Mouse (Mus musculus) intestine, embryonic 14.5 days (tissue): ENCODE results near the gene Mrps23. TPM values are rescaled to one million over a fixed set of nuclear protein-coding genes. Genes with fewer than 3 reads are reported as not detected.

Experiments used
- ATAC-seq: fragments of 200-750 bp; cut with Nextera tagmentation; replicated peaks from 2 replicates; pipeline ENCODE4 v1.8.0; 2017; ENCODE audit warnings: low read depth, moderate number of reproducible peaks, moderate TSS enrichment, moderate library complexity; ENCODE audit not compliant: low FRiP score, low TSS enrichment
- DNase-seq: peaks from one replicate; pipeline ENCODE4 v3.0.0-alpha.2; 2018; ENCODE audit warnings: low spot score
- H3K27ac ChIP-seq: fragments of 300-500 bp; sonication (generic); 2 replicates; pipeline ENCODE4 v1.5.1; 2014; ENCODE audit warnings: low read depth, mild to moderate bottlenecking, control low read depth
- H3K27me3 ChIP-seq: fragments of 300-500 bp; sonication (generic); replicated peaks from 2 replicates; pipeline ENCODE4 v1.6.1; 2014; ENCODE audit warnings: low read length, control low read depth; ENCODE audit not compliant: control insufficient read depth, insufficient read depth
- H3K36me3 ChIP-seq: fragments of 300-500 bp; sonication (generic); 2 replicates; pipeline ENCODE4 v1.6.1; 2014; ENCODE audit warnings: low read length, control low read depth; ENCODE audit not compliant: control insufficient read depth, insufficient read depth
- H3K4me1 ChIP-seq: fragments of 300-500 bp; sonication (generic); replicated peaks from 2 replicates; pipeline ENCODE4 v1.6.1; 2014; ENCODE audit warnings: low read length, control low read depth, mixed read lengths; ENCODE audit not compliant: control insufficient read depth, insufficient read depth
- H3K4me2 ChIP-seq: fragments of 300-500 bp; sonication (generic); 2 replicates; pipeline ENCODE4 v1.6.1; 2014; ENCODE audit warnings: low read length
- H3K4me3 ChIP-seq: fragments of 300-500 bp; sonication (generic); 2 replicates; pipeline ENCODE4 v1.5.1; 2014; ENCODE audit warnings: low read depth, low read length, control low read depth, mixed read lengths
- H3K9ac ChIP-seq: fragments of 300-500 bp; sonication (generic); 2 replicates; pipeline ENCODE4 v1.6.1; 2014; ENCODE audit warnings: mild to moderate bottlenecking, low read length
- H3K9me3 ChIP-seq: fragments of 300-500 bp; sonication (generic); 2 replicates; pipeline ENCODE4 v1.6.1; 2016; ENCODE audit warnings: low read length, control low read depth; ENCODE audit not compliant: control insufficient read depth
- WGBS: fragments of 180-500 bp; shearing (Covaris S2); extraction: QIAGEN DNeasy Blood & Tissue Kit; methylation state at CpG from one replicate; pipeline ENCODE4 v1.1.7; 2014; 5-methylcytosine and 5-hydroxymethylcytosine counted together
- polyA plus RNA-seq: library from polyadenylated mRNA; unstranded; fragments of >200 nt; fragmentation: Nextera tagmentation; extraction: Ambion mirVana; gene quantifications from 2 replicates; pipeline ENCODE4 v1.2.1, GENCODE M21; 2014

Gene Mrps23
- polyA plus RNA-seq, result 60.8 and 65.2 TPM in 2 replicates

- Histone ChIP-seq H3K4me1 (peaks cover 10% of the 10 kb centered on the region), H3K27ac (peak within 1 kb of the TSS; percentile 79), H3K36me3 (peaks cover 12% of the 10 kb centered on the region), H3K27me3 (no peaks in the 10 kb centered on the region), H3K9ac (peak within 1 kb of the TSS; percentile 79), H3K4me3 (peak within 1 kb of the TSS; percentile 85), H3K9me3 (no peaks in the 10 kb centered on the region), H3K4me2 (peak within 1 kb of the TSS; percentile 92)
- WGBS, result under 1% methylated on average over 51 of the region's 51 CpGs
- DNase-seq (peak; percentile 91), ATAC-seq (peak; percentile 94)
Measured at GRCm38 (mm10) chr11:88203712-88204532, at the start of gene Mrps23. Gene Mrps23, plus strand, starts transcription at chr11:88204388.

DNA sequence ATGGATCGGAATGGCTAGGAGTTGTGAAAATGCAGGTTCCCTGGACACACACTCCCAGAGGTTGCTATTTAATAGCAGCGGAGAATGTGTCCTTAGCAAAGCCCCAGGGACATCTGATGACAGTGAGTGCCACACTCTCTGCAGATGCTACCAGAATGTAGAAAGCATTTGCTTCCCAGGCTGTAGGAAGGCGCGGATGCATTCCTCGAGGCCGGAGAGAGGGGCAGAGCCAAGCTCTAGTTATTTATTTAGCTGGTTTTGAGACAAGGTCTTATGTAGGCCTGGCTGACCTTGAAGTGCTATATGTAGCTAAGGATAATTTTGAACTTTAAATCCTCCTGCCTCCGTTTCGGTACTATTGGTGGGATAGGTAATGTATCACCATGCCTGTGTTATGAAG is 49.7 kb upstream of the Mrps23 start:
- no peaks in the 10 kb centered on the region for H3K27me3 ChIP-seq
- no peaks in the 10 kb centered on the region for H3K36me3 ChIP-seq
- no peaks in the 10 kb centered on the region for H3K9me3 ChIP-seq
- H3K4me3 ChIP-seq, result no peak overlapping the region
- no peak overlapping the region for H3K9ac ChIP-seq
- H3K4me2 ChIP-seq, result no peak overlapping the region
- no peak for DNase-seq
- peak overlapping the region; percentile 78 for H3K27ac ChIP-seq
- no peak for ATAC-seq
- H3K4me1 ChIP-seq, result peaks cover 80% of the 10 kb centered on the region
- 52% methylated on average over 8 of the region's 8 CpGs for WGBS

DNA sequence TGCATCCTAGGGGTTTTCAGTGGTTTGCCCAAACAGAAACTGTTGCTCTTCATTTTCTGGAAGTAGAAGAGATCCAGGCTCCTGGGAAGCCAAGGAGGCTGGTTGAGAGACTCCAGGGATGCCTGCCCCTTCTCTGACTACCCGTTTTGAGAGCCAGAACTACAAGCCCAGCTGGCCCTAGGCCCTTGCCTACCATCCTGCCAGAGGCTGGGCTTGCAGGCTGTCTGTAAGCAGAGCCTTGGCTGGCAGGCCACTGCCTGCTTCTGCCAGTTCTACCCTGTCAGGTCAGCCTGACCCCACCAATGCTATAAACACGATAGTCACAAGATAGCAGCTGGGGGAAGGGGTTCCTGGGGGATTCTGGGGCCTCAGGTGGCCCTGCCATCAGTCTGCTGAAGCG is 48.7 kb upstream of the Mrps23 start:
- DNase-seq (no peak), ATAC-seq (no peak)
- 44% methylated on average over 3 of the region's 3 CpGs for WGBS
- Histone ChIP-seq H3K4me1 (peaks cover 89% of the 10 kb centered on the region), H3K9me3 (no peaks in the 10 kb centered on the region), H3K27me3 (no peaks in the 10 kb centered on the region), H3K27ac (peak overlapping the region; percentile 79; the same call in 1 of the 2 replicates), H3K4me2 (no peak overlapping the region), H3K4me3 (no peak overlapping the region), H3K9ac (no peak overlapping the region), H3K36me3 (no peaks in the 10 kb centered on the region)

DNA sequence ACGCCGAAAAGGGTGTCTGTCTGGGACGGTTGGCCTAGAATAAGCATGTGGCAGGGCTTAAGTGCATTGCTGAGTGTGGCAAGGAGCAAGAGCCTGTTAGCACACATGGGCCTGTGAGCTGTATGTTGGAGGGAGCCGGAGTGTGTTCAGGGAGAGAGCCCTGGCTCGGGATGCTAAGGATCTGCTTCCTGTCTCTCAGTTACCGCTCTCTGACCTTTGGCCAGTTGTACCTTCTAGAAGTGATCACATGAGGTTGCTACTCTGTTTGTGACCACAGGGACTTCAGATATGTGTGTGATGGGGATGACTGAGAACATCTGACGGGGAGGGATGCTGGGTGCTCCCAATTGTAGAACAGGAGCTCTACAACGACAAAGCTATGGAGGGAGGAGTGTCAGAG is 48.2 kb upstream of the Mrps23 start:
- Histone ChIP-seq H3K4me1 (peaks cover 91% of the 10 kb centered on the region), H3K27me3 (no peaks in the 10 kb centered on the region), H3K9me3 (no peaks in the 10 kb centered on the region), H3K4me3 (no peak overlapping the region), H3K36me3 (no peaks in the 10 kb centered on the region), H3K27ac (peak overlapping the region; percentile 79), H3K4me2 (no peak overlapping the region), H3K9ac (peak overlapping the region; percentile 2; the same call in 1 of the 2 replicates)
- no peak for DNase-seq
- ATAC-seq, result no peak
- WGBS, result 33% methylated on average over 8 of the region's 8 CpGs

DNA sequence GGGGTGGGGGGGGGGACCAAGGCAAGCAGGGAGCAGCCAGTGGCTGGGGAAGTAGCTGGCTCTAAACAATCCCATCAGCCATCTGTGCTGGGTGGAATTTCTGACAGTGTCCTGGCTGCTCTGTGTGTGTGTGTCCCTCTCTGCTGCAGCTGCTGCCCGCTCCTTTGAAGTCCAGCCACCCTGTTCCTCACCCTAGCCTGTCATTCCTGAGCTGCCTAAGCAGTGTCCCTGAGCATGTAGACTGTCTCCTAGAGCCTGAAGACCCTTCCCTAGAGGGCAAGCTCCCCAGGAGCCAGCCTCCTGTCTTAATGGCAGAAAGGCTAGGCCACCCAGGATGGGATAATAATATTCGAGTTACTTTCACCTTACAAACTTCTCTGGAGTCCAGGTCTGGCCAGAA is 47.8 kb upstream of the Mrps23 start:
- H3K36me3 ChIP-seq, result no peaks in the 10 kb centered on the region
- peaks cover 89% of the 10 kb centered on the region for H3K4me1 ChIP-seq
- no peak for DNase-seq
- peak overlapping the region; percentile 2; the same call in 1 of the 2 replicates for H3K9ac ChIP-seq
- peak overlapping the region; percentile 79 for H3K27ac ChIP-seq
- H3K27me3 ChIP-seq, result no peaks in the 10 kb centered on the region
- no peak overlapping the region for H3K4me3 ChIP-seq
- no peaks in the 10 kb centered on the region for H3K9me3 ChIP-seq
- H3K4me2 ChIP-seq, result no peak overlapping the region
- no peak for ATAC-seq
- 25% methylated on average over 2 of the region's 2 CpGs for WGBS

GRCm38 (mm10) chr11:88158842-88159246 is 45.3 kb upstream of the Mrps23 start:
- Histone ChIP-seq H3K9ac (no peak overlapping the region), H3K4me2 (no peak overlapping the region), H3K27ac (peak overlapping the region; percentile 84), H3K4me3 (no peak overlapping the region), H3K36me3 (no peaks in the 10 kb centered on the region), H3K4me1 (peaks cover 72% of the 10 kb centered on the region), H3K27me3 (no peaks in the 10 kb centered on the region), H3K9me3 (no peaks in the 10 kb centered on the region)
- ATAC-seq, result peak; percentile 49
- WGBS, result 43% methylated on average over 5 of the region's 5 CpGs
- peak; percentile 87 for DNase-seq

DNA sequence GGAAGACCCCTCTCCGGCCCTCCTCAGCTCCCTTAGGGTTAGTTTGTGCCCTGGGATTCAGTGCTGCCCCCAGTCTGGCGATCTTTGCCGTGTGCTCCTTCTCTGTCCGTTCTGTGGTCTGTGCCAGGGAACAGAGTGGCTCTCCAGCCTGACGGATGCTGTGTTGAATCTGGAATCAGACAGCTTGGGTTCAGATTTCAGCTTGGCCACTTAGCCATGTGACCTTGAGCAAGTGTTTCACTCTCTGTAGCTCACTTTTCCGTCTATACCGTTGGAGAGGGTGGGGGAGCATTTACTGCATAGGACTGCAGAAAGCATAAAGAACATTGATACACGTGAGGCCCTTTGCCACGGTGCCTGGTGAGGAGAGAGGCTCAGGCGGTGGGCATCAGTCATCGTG is 44.8 kb upstream of the Mrps23 start:
- DNase-seq (no peak), ATAC-seq (no peak)
- H3K9ac ChIP-seq, result no peak overlapping the region
- no peak overlapping the region for H3K4me3 ChIP-seq
- no peaks in the 10 kb centered on the region for H3K27me3 ChIP-seq
- H3K4me1 ChIP-seq, result peaks cover 67% of the 10 kb centered on the region
- 42% methylated on average over 11 of the region's 11 CpGs for WGBS
- no peaks in the 10 kb centered on the region for H3K36me3 ChIP-seq
- no peaks in the 10 kb centered on the region for H3K9me3 ChIP-seq
- no peak overlapping the region for H3K4me2 ChIP-seq
- H3K27ac ChIP-seq, result peak overlapping the region; percentile 84

- WGBS, result 37% methylated on average over 5 of the region's 5 CpGs
- H3K9ac ChIP-seq, result no peak overlapping the region
Measured at GRCm38 (mm10) chr11:88160316-88160715, 43.9 kb upstream of the Mrps23 start.

More at GRCm38 (mm10) chr11:88160316-88160715, 43.9 kb upstream of the Mrps23 start:
- Histone ChIP-seq H3K27me3 (no peaks in the 10 kb centered on the region), H3K27ac (peak overlapping the region; percentile 84), H3K4me1 (peaks cover 69% of the 10 kb centered on the region), H3K36me3 (no peaks in the 10 kb centered on the region), H3K4me3 (no peak overlapping the region), H3K4me2 (peak overlapping the region; percentile 68), H3K9me3 (no peaks in the 10 kb centered on the region)
- ATAC-seq (no peak), DNase-seq (no peak)
